Comparison of ENCODE assay signal across 8 mouse cellular contexts in genomic region chr9:75409031-75409851, GRCm38 (mm10). TPM values are rescaled to one million over a fixed set of nuclear protein-coding genes. Genes with fewer than 3 reads are reported as not detected.
DNase-seq lines count a peak whose midpoint lies in the region; ATAC-seq and TF ChIP-seq lines count a peak whose summit lies in the region.

No protein-coding gene starts in this region.

- H3K9ac ChIP-seq in hindbrain, embryonic 15.5 days: peak overlapping the region; percentile 83

- peak overlapping the region; percentile 88 for H3K27ac ChIP-seq in cortical plate, adult 2 months (ENCODE audit: insufficient read depth, low read length)
- H3K27ac ChIP-seq in hindbrain, embryonic 15.5 days (replicated peaks): peak overlapping the region; percentile 92

- peak overlapping the region; percentile 96 for H3K4me3 ChIP-seq in cortical plate, adult 2 months (ENCODE audit: insufficient read depth, low read length)
- peak overlapping the region; percentile 79 for H3K4me3 ChIP-seq in hindbrain, embryonic 15.5 days

- H3K4me1 ChIP-seq in cortical plate, adult 2 months (ENCODE audit: control insufficient read depth, insufficient read depth, low read length): no peaks in the 10 kb centered on the region
- peaks cover 33% of the 10 kb centered on the region for H3K4me1 ChIP-seq in hindbrain, embryonic 15.5 days (replicated peaks)

- peak; percentile 89 for ATAC-seq in hindbrain, embryonic 15.5 days (ENCODE audit: low FRiP score, low read depth)
- peak; percentile 42 for ATAC-seq in megakaryocyte, adult 5-6 weeks (ENCODE audit: poor library complexity, severe bottlenecking)

- H3K9me3 ChIP-seq in hindbrain, embryonic 15.5 days: no peaks in the 10 kb centered on the region

- WGBS in hindbrain, embryonic 15.5 days: under 1% methylated on average over 79 of the region's 90 CpGs

- H3K4me2 ChIP-seq in hindbrain, embryonic 15.5 days: peak overlapping the region; percentile 73

- TF ChIP-seq POLR2A in cortical plate, adult 2 months (IDR thresholded peaks at IDR 0.05; ENCODE audit: extremely low read depth, insufficient read depth, low read length): no peak

- no peak for TF ChIP-seq CTCF in cortical plate, adult 2 months (IDR thresholded peaks at IDR 0.05; ENCODE audit: extremely low read depth, insufficient read depth, low read length)

- no peaks in the 10 kb centered on the region for H3K36me3 ChIP-seq in hindbrain, embryonic 15.5 days

- no peaks in the 10 kb centered on the region for H3K27me3 ChIP-seq in hindbrain, embryonic 15.5 days

- DNase-seq in ZHBTc4 (ENCODE audit: low read depth, low spot score): peak; percentile 84
- DNase-seq in gastrocnemius, adult 18-20 months (ENCODE audit: low spot score): peak; percentile 85
- peak; percentile 47 to 61 for DNase-seq in left cerebral cortex, adult 8-10 months (ENCODE audit: low spot score in 2 of 2)
- DNase-seq in right cerebral cortex, adult 18-20 months: peak; percentile 54
- peak; percentile 83 for DNase-seq in urinary bladder, adult 2 months (ENCODE audit: low spot score)

RNA-seq across cellular contexts. Expression of gene Mapk6, which starts 0.6 kb away (rescaled TPM):
- 41.8 and 43.6 TPM in 2 replicates for polyA plus RNA-seq in cortical plate, adult 2 months (2012; rRNA removed)
- total RNA-seq in gastrocnemius, adult 18-20 months (2021): 10 to 100 TPM; 26.1 to 26.7 TPM
- 151 and 154 TPM in 2 replicates for polyA plus RNA-seq in hindbrain, embryonic 15.5 days (2015; fragmentation: Nextera tagmentation; extraction: Ambion mirVana)
- total RNA-seq in left cerebral cortex, adult 8-10 months (2022): 10 to 100 TPM; 63.2 to 79.9 (median 65.4) TPM
- total RNA-seq in megakaryocyte, adult 5-6 weeks (2015): 36.0 and 39.6 TPM in 2 replicates
- total RNA-seq in megakaryocyte, adult 5-6 weeks (2017): 26.6 and 29.3 TPM in 2 replicates
- 22.5 and 29.1 TPM in 2 replicates for polyA plus RNA-seq in urinary bladder, adult 2 months (2012; rRNA removed)

RNA-seq across cellular contexts. Expression of gene Leo1, which starts 32.1 kb away (rescaled TPM):
- 12.9 and 13.0 TPM in 2 replicates for polyA plus RNA-seq in cortical plate, adult 2 months (2012; rRNA removed)
- 10 to 100 TPM; 24.0 to 27.5 TPM for total RNA-seq in gastrocnemius, adult 18-20 months (2021)
- polyA plus RNA-seq in hindbrain, embryonic 15.5 days (2015; fragmentation: Nextera tagmentation; extraction: Ambion mirVana): 39.8 and 46.4 TPM in 2 replicates
- 10 to 100 TPM; 21.4 to 27.1 (median 24.0) TPM for total RNA-seq in left cerebral cortex, adult 8-10 months (2022)
- 12.5 and 16.3 TPM in 2 replicates for total RNA-seq in megakaryocyte, adult 5-6 weeks (2015)
- total RNA-seq in megakaryocyte, adult 5-6 weeks (2017): 32.5 and 35.6 TPM in 2 replicates
- polyA plus RNA-seq in urinary bladder, adult 2 months (2012; rRNA removed): 3.2 and 5.1 TPM in 2 replicates

Comparison
In these comparisons a context has a peak if more than half of its experiments do, and no peak if none do; other contexts are left out.
1. Peak in every context shown above with its lines: DNase-seq, ATAC-seq, H3K4me3 ChIP-seq and H3K27ac ChIP-seq.